10 mouse cellular contexts compared by ENCODE assay signal in the genomic region with DNA sequence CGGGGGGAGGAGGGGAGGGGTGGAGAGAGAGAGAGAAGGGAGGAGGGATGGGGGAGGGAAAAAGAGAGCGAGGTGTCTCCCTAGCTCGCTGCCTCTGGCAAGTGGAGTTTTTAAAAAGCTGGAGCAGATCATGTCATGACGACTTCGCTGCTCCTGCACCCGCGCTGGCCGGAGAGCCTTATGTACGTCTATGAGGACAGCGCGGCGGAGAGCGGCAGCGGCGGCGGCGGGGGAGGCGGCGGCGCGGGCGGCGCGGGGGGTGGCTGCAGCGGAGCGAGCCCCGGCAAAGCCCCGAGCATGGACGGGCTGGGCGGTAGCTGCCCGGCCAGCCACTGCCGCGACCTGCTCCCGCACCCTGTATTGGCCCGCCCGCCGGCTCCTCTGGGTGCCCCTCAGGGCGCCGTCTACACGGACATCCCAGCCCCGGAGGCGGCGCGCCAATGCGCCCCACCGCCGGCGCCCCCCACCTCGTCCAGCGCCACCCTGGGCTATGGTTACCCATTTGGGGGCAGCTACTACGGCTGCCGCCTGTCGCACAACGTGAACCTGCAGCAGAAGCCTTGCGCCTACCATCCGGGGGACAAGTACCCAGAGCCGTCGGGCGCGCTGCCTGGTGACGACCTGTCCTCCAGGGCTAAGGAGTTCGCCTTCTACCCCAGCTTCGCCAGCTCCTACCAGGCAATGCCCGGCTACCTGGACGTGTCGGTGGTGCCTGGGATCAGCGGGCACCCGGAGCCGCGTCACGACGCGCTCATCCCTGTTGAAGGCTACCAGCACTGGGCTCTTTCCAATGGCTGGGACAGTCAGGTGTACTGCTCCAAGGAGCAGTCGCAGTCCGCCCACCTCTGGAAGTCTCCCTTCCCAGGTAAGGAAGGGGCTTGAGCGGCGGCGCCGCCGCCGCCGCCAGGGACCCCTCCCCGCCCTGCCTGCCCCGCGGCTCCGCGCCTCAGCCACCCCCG. TPM values are rescaled to one million over a fixed set of nuclear protein-coding genes. Genes with fewer than 3 reads are reported as not detected.
DNase-seq lines count a peak whose midpoint lies in the region; ATAC-seq lines count a peak whose summit lies in the region.
"Had no signal": no experiment of that assay in that cellular context is flagged by ENCODE, and none has a peak within 500 bp of the region (broad histone marks: within the 10 kb centered on the region; RNA-seq: fewer than 3 reads in every experiment).

A gene (plus strand): TSS at position 51 of the 959 bp plus-strand sequence.

- DNase-seq in liver, embryonic 11.5 days (ENCODE audit: low spot score): no peak
- DNase-seq in liver: no peak
- no peak for DNase-seq in embryonic facial prominence, embryonic 11.5 days (ENCODE audit: low spot score)
- DNase-seq in intestine, embryonic 14.5 days (ENCODE audit: low spot score): peak; percentile 67
- DNase-seq in c-Kit-positive CD71-positive TER-119-positive erythroid progenitor cells, embryonic 14.5 days (ENCODE audit: low spot score): no peak
- no peak for DNase-seq in frontal cortex, postnatal 25 days (ENCODE audit: low spot score in 2 of 2)
- DNase-seq: cerebellum, adult 9-11 months had no signal

- H3K27me3 ChIP-seq in liver, embryonic 11.5 days (replicated peaks; ENCODE audit: control insufficient read depth, insufficient read depth, low read length): peaks cover 98% of the 10 kb centered on the region
- H3K27me3 ChIP-seq in embryonic facial prominence, embryonic 11.5 days (ENCODE audit: control insufficient read depth, insufficient read depth, low read length): peaks cover 90% of the 10 kb centered on the region
- H3K27me3 ChIP-seq in intestine, embryonic 14.5 days (replicated peaks; ENCODE audit: control insufficient read depth, insufficient read depth, low read length): peaks cover 100% of the 10 kb centered on the region
- peaks cover 96% of the 10 kb centered on the region for H3K27me3 ChIP-seq in neural tube, embryonic 12.5 days (replicated peaks)

- no peaks in the 10 kb centered on the region for H3K9me3 ChIP-seq in liver, embryonic 11.5 days (ENCODE audit: control insufficient read depth, low read length)
- H3K9me3 ChIP-seq in embryonic facial prominence, embryonic 11.5 days (replicated peaks; ENCODE audit: control insufficient read depth, low read length): no peaks in the 10 kb centered on the region
- H3K9me3 ChIP-seq in intestine, embryonic 14.5 days (ENCODE audit: control insufficient read depth, low read length): no peaks in the 10 kb centered on the region
- H3K9me3 ChIP-seq in neural tube, embryonic 12.5 days: no peaks in the 10 kb centered on the region

- H3K9ac ChIP-seq in liver, embryonic 11.5 days (ENCODE audit: low read depth, low read length): no peak within 1 kb of the TSS
- no peak within 1 kb of the TSS for H3K9ac ChIP-seq in embryonic facial prominence, embryonic 11.5 days (replicated peaks; ENCODE audit: low read length)
- no peak within 1 kb of the TSS for H3K9ac ChIP-seq in intestine, embryonic 14.5 days (ENCODE audit: low read length)
- H3K9ac ChIP-seq in neural tube, embryonic 12.5 days: peak within 1 kb of the TSS; percentile 55

- H3K4me3 ChIP-seq in liver, embryonic 11.5 days (ENCODE audit: low read depth, low read length): peak within 1 kb of the TSS; percentile 15; the same call in 1 of the 2 replicates
- peak within 1 kb of the TSS; percentile 3; the same call in 1 of the 2 replicates for H3K4me3 ChIP-seq in embryonic facial prominence, embryonic 11.5 days (ENCODE audit: low read depth, low read length)
- H3K4me3 ChIP-seq in intestine, embryonic 14.5 days (ENCODE audit: low read depth, low read length): 0 out of 2 replicates have a peak within 1 kb of the TSS, but pooled peaks have one; percentile 10
- H3K4me3 ChIP-seq in neural tube, embryonic 12.5 days: peak within 1 kb of the TSS; percentile 36

- WGBS in liver, embryonic 11.5 days: 4% methylated on average over 80 of the region's 88 CpGs
- WGBS in embryonic facial prominence, embryonic 11.5 days: under 1% methylated on average over 59 of the region's 88 CpGs
- WGBS in intestine, embryonic 14.5 days: under 1% methylated on average over 61 of the region's 88 CpGs
- WGBS in neural tube, embryonic 12.5 days: 1% methylated on average over 78 of the region's 88 CpGs

- H3K4me1 ChIP-seq in liver, embryonic 11.5 days (replicated peaks; ENCODE audit: control insufficient read depth, insufficient read depth, low read length): no peaks in the 10 kb centered on the region
- no peaks in the 10 kb centered on the region for H3K4me1 ChIP-seq in embryonic facial prominence, embryonic 11.5 days (ENCODE audit: control insufficient read depth, insufficient read depth, low read length)
- no peaks in the 10 kb centered on the region for H3K4me1 ChIP-seq in intestine, embryonic 14.5 days (replicated peaks; ENCODE audit: control insufficient read depth, insufficient read depth, low read length)
- H3K4me1 ChIP-seq in neural tube, embryonic 12.5 days: peaks cover 12% of the 10 kb centered on the region; the same call in 1 of the 2 replicates

- no peak within 1 kb of the TSS for H3K27ac ChIP-seq in liver, embryonic 11.5 days (ENCODE audit: low read depth, low read length)
- H3K27ac ChIP-seq in embryonic facial prominence, embryonic 11.5 days (replicated peaks; ENCODE audit: low read depth, low read length): no peak within 1 kb of the TSS
- H3K27ac ChIP-seq in intestine, embryonic 14.5 days (ENCODE audit: low read depth): no peak within 1 kb of the TSS
- H3K27ac ChIP-seq in neural tube, embryonic 12.5 days: no peak within 1 kb of the TSS

- peak within 1 kb of the TSS; percentile 25 for H3K4me2 ChIP-seq in liver, embryonic 11.5 days
- peak within 1 kb of the TSS; percentile 5; the same call in 1 of the 2 replicates for H3K4me2 ChIP-seq in embryonic facial prominence, embryonic 11.5 days (ENCODE audit: low read depth, low read length)
- peak within 1 kb of the TSS; percentile 18 for H3K4me2 ChIP-seq in intestine, embryonic 14.5 days (ENCODE audit: low read length)
- peak within 1 kb of the TSS; percentile 53 for H3K4me2 ChIP-seq in neural tube, embryonic 12.5 days (replicated peaks)

- ATAC-seq in liver, embryonic 11.5 days (replicated peaks; ENCODE audit: low FRiP score): no peak
- ATAC-seq in embryonic facial prominence, embryonic 11.5 days (replicated peaks; ENCODE audit: insufficient number of reproducible peaks, low FRiP score, low TSS enrichment, low read depth): peak; percentile 57; the same call in 1 of the 2 replicates
- ATAC-seq in intestine, embryonic 14.5 days (replicated peaks; ENCODE audit: low FRiP score, low TSS enrichment, low read depth): peak; percentile 47; the same call in 1 of the 2 replicates
- peak; percentile 57 for ATAC-seq in neural tube, embryonic 12.5 days (ENCODE audit: low FRiP score, low read depth)
- no peak for ATAC-seq in erythroblast, adult 5-6 weeks (replicated peaks; ENCODE audit: low FRiP score, poor library complexity, severe bottlenecking)
- ATAC-seq: inflammation-experienced regulatory T-cells, adult 6 months had no signal

- no peaks in the 10 kb centered on the region for H3K36me3 ChIP-seq in liver, embryonic 11.5 days (ENCODE audit: control insufficient read depth, insufficient read depth, low read length)
- H3K36me3 ChIP-seq in embryonic facial prominence, embryonic 11.5 days (replicated peaks; ENCODE audit: control insufficient read depth, insufficient read depth, low read depth, low read length): no peaks in the 10 kb centered on the region
- H3K36me3 ChIP-seq in intestine, embryonic 14.5 days (ENCODE audit: control insufficient read depth, insufficient read depth, low read length): no peaks in the 10 kb centered on the region
- H3K36me3 ChIP-seq in neural tube, embryonic 12.5 days: no peaks in the 10 kb centered on the region

RNA-seq across cellular contexts. Expression of the gene that starts here (rescaled TPM):
- polyA plus RNA-seq in liver, embryonic 11.5 days (2014; fragmentation: Nextera tagmentation; extraction: Ambion mirVana): not detected in 2 replicates
- polyA plus RNA-seq in embryonic facial prominence, embryonic 11.5 days (2014; fragmentation: Nextera tagmentation; extraction: Ambion mirVana): 0.17 TPM in 1 of 2 replicates, not detected in the other
- polyA plus RNA-seq in intestine, embryonic 14.5 days (2014; fragmentation: Nextera tagmentation; extraction: Ambion mirVana): not detected in 2 replicates
- 6.5 and 17.7 TPM in 2 replicates for polyA plus RNA-seq in neural tube, embryonic 12.5 days (2016; fragmentation: Nextera tagmentation; extraction: Ambion mirVana)
- not detected in 2 replicates for total RNA-seq in erythroblast, adult 5-6 weeks (2015; ENCODE audit: low replicate concordance)
- total RNA-seq in erythroblast, adult 5-6 weeks (2017; ENCODE audit: low replicate concordance): not detected in 2 replicates
- polyA plus RNA-seq: inflammation-experienced regulatory T-cells, adult 6 months had no signal

Comparison
In these comparisons a context has a peak if more than half of its experiments do, and no peak if none do; other contexts are left out.
1. Peak in ATAC-seq, H3K4me3 ChIP-seq and H3K4me2 ChIP-seq in embryonic facial prominence, embryonic 11.5 days; RNA of the gene not detected or under 1 TPM.
2. Peak in DNase-seq, ATAC-seq, H3K4me3 ChIP-seq and H3K4me2 ChIP-seq in intestine, embryonic 14.5 days; RNA of the gene not detected or under 1 TPM.